Mouse (Mus musculus): Measurements from ENCODE around the gene Zfp691. TPM values are rescaled to one million over a fixed set of nuclear protein-coding genes. Genes with fewer than 3 reads are reported as not detected.

Zfp691 gene
- total RNA-seq, 1 experiment from 2014 or later, result 6.1 TPM

DNA sequence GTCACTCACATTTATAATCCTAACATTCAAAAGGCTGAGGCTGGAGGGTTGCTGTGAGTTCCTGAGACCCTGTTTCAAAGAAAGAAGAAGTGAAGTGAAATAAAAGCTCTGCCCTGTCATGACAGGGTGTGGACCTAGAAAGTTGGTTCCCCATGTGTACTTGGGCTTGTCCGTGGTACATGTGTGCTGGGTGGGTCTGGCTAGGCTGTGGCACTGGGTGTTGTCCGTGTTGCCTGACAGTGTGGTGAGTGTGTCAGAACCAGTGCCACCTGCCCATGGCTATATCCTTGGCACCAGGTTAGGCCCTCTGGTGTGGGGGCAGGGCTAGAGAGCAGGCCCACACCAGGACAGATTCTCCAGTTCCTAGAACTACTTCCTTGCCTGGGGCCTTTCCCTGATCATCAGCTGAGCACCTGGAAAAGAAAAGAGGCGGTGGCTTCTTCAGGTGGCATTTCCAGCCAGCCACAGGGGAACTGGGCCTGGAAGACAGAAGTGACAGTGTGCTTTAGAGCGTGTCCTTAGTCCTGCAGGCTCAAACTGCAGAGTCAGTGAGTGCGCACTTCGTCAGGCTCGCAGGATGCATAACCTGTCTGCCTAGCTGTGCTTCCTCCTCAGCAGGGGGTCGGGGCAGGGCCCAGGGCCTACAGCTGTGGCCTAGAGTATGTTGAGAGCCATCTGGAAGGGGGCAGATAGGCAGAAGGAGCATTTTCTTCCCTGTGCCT lies 42.6 kb downstream of the Zfp691 start:
- peak; percentile 65 for ATAC-seq (replicated peaks; ENCODE audit: insufficient number of reproducible peaks, low FRiP score, low TSS enrichment, poor library complexity, severe bottlenecking)

DNA sequence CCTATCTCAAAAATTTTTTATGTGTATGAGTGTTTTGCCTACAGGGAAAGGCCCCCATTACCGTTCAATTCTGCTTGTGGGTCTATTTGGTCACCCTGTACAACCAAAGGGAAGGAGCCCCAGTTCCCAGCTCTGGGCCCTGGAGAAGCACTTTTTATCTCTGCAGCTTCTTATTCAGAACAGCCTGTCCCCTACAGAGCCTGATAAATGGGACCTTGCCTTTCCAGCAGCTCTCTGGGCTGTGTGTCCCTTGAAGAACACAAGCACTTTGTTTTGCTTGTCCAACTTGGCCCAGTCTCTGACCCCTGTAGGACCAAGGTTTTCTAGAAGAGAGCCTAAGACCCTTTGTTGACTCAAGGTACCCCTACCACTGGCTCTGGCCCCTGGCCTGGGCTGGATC lies 44.9 kb downstream of the Zfp691 start:
- ATAC-seq (replicated peaks; ENCODE audit: insufficient number of reproducible peaks, low FRiP score, low TSS enrichment, poor library complexity, severe bottlenecking), result no peak

DNA sequence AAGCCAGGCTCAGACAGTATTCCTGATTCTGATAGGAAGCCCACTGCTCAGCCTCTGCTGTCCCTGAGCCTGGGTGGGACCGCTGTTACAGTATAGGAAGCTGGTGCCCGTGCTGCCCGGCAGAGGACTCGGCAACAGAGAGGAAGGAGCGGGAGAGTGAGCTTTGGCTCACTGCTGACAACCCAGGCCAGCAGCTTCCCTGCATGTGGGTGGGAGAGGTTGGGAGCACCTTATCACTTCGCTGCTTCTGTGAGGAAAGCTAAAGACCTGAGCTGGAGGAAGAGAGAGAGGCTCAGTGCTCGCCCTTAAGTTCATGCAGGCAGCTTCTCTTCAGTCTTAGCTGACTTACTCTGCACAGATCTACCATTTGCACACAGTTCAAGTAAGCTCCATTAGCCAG lies 45.4 kb downstream of the Zfp691 start:
- ATAC-seq (replicated peaks; ENCODE audit: insufficient number of reproducible peaks, low FRiP score, low TSS enrichment, poor library complexity, severe bottlenecking), result no peak

DNA sequence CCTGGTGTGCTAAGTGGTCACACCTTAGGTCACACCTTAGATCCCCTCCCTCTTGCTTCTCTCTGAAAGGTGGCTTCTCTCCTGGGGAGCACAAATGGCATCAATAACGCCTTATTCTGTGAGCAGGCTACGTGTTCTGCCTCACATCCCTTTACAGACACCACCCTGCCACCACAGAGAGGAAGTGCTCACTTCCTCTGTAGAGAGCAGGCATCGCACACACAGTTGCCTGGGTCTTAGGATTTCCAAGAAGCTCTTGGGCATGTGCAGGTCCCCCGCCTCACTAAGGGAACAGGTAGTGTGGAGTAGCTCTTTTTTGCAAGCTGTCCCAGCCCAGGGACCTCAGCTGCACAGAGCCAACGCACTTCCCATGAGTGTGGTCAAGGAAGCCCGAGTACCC lies 46.8 kb downstream of the Zfp691 start:
- peak; percentile 66 for ATAC-seq (replicated peaks; ENCODE audit: insufficient number of reproducible peaks, low FRiP score, low TSS enrichment, poor library complexity, severe bottlenecking)

DNA sequence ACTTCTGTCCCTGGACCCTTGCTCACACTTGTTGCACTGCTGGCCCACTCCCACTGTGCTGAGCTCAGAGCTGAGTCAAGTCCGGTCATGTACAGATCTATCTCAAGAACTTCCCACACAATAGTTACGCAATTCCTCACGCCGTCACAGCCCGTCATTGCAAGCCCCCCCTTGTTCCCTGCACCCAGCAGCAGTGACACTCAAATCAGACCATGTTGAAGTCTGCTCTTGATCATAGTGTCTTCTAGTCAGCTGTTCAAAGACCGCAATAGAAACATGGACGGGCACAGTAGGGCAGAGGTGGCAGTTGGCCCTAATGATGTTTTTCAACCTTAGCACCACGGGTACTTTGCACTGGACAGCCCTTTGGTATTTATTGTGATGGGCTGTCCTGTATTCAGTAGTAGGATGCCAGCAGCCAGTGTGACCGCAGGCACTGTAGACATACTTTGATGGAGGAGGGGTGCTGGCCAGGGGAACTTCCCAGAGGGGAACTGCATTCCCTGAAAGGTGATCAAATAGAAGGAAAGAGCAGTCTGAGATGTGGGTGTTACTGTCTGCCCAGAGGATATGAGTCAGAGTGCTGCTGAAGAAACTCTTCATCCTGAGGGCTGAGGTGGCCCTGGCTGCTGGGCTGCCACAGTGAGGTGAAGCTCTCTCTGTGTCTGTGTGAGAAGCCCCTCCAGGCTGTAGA lies 48.3 kb downstream of the Zfp691 start:
- ATAC-seq (replicated peaks; ENCODE audit: insufficient number of reproducible peaks, low FRiP score, low TSS enrichment, poor library complexity, severe bottlenecking), result peak; percentile 34

DNA sequence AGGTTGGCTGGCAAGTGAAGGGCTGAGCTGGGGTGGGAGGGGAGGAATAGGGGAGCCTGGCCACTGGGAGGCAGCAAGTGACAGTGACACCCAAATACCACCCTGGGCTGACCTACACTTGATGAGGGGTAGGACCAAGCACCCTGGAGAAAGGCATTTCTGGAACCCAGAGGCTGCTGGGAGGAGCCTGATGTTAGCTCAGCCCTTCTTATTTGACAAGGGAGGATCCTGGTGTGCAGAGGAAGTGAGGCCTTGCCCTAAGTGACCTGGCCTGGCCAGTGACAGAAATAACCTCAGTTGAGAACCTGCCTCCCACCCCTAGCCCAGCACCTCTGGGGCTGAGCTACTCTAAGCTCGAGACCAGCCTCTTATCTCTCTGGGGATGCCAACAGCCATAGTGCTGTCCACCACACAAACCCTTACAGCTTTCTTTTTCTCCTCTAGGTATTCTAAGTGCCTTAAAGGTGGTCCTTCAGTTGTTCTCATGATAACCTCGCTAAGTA lies 49.2 kb downstream of the Zfp691 start:
- peak; percentile 33 for ATAC-seq (replicated peaks; ENCODE audit: insufficient number of reproducible peaks, low FRiP score, low TSS enrichment, poor library complexity, severe bottlenecking)

DNA sequence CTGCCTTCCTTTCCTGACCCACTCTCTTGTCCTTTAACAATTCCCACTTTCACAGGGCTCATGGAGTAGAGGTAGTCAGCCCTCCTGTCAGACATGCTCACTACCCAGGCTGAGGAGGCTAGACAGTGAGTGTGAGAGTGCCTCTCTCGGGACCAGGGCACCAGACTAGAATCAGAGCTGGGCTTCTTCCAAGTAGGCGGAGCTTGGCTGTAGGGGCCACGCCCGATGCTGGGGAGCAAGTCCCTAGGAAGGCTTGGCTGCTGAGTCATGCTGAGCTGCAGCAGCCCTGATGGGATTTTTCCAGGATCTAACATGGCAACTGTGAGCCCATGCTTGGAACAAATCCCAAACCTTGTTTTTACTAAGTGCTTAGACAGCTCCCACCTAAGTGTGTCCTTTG lies 52.7 kb downstream of the Zfp691 start:
- ATAC-seq (replicated peaks; ENCODE audit: insufficient number of reproducible peaks, low FRiP score, low TSS enrichment, poor library complexity, severe bottlenecking), result no peak

DNA sequence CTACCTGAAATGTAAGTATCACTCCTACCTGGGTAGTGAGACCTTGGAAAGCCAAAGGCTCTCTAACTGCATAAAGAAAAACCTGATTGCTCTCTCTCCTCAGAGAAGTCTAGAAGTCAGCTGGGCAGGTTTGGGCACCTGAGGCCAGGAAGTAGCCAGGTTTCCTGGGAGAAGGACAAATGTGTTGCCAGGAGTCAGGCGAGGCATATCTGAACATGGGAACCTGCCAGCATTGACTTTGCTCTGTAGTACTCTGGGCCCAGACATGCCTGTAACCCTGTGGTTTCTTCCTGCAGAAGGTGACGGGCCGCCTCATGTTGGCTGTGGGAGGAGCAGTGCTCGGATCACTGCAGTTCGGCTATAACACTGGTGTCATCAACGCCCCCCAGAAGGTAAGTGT lies 53.9 kb downstream of the Zfp691 start:
- ATAC-seq (replicated peaks; ENCODE audit: insufficient number of reproducible peaks, low FRiP score, low TSS enrichment, poor library complexity, severe bottlenecking), result no peak

Other genes starting within 250 kb of the Zfp691 start
- gene Olfr1328, start 235.6 kb downstream of the Zfp691 start, total RNA-seq (2017), result not detected in 3 replicates
- gene Lao1, start 212.6 kb downstream of the Zfp691 start, total RNA-seq (2017), result not detected in 3 replicates
- gene Slc2a1, start 65.5 kb downstream of the Zfp691 start, total RNA-seq (2017), result 25.2 to 35.8 TPM (median 30.1 TPM) in 3 replicates
- 0.29 to 0.58 TPM in 2 of 3 replicates, not detected in the other for gene Ermap, start 15.8 kb upstream of the Zfp691 start, total RNA-seq (2017)
- gene Svbp, start 21.1 kb upstream of the Zfp691 start, total RNA-seq (2017), result 4.9 to 35.0 TPM (median 16.9 TPM) in 3 replicates
- gene Tmem269, start 44.0 kb upstream of the Zfp691 start, total RNA-seq (2017), result not detected in 3 replicates
- gene AU022252, start 58.5 kb upstream of the Zfp691 start, total RNA-seq (2017), result 3.5 to 10.4 TPM (median 4.1 TPM) in 3 replicates
- gene P3h1, start 58.7 kb upstream of the Zfp691 start, total RNA-seq (2017), result 0.48 to 1.8 TPM (median 0.53 TPM) in 3 replicates
- not detected in 3 replicates for gene Cldn19, start 81.2 kb upstream of the Zfp691 start, total RNA-seq (2017)
- 567 to 614 TPM (median 607 TPM) in 3 replicates for gene Ybx1, start 120.4 kb upstream of the Zfp691 start, total RNA-seq (2017)
- gene Ppih, start 146.4 kb upstream of the Zfp691 start, total RNA-seq (2017), result 35.8 to 75.4 TPM (median 39.9 TPM) in 3 replicates
- gene Ccdc30, start 241.3 kb upstream of the Zfp691 start, total RNA-seq (2017), result 0.32 to 4.8 TPM in 2 of 3 replicates, not detected in the other
- gene Ppcs, start 248.2 kb upstream of the Zfp691 start, total RNA-seq (2017), result 6.3 to 20.1 TPM (median 8.1 TPM) in 3 replicates
- gene Zmynd12, start 248.6 kb upstream of the Zfp691 start, total RNA-seq (2017), result not detected in 3 replicates